Mouse (Mus musculus): ENCODE results near the gene Slc20a1.

- TF ChIP-seq CTCF (IDR thresholded peaks at IDR 0.05; ENCODE audit: low read depth), result no peak
- no peak for TF ChIP-seq EP300 (optimal IDR thresholded peaks at IDR 0.05)
These were observed 33.5 kb downstream of the Slc20a1 start for GRCm38 (mm10) chr2:129232023-129232422.
